Comparison of ENCODE assay signal across 1 mouse cellular context in genomic region chr9:62713040-62713439, GRCm38 (mm10).
TF ChIP-seq lines count a peak whose summit lies in the region.

No protein-coding gene starts in this region.

TF ChIP-seq in ES-E14, 5 proteins besides CTCF, POLR2A, EP300 and RAD21 (continued from another document):
- peak; percentile 67 for TF ChIP-seq MAFK (IDR thresholded peaks at IDR 0.05; ENCODE audit: insufficient read depth, low read depth, low read length)
